Mouse (Mus musculus) liver, adult 2 months (tissue): ENCODE data around the gene Mark2.

Experiments
- CTCF ChIP-seq: fragments of 200-500 bp; IDR thresholded peaks from 2 replicates; pipeline ENCODE4 v1.5.1; 2011; ENCODE audit warnings: low read depth, low read length, control low read depth
- POLR2A ChIP-seq: fragments of 200-500 bp; IDR thresholded peaks from 2 replicates; pipeline ENCODE4 v1.6.1; 2011; ENCODE audit warnings: low read length, control low read depth; ENCODE audit not compliant: insufficient read depth; ENCODE audit errors: extremely low read depth

DNA sequence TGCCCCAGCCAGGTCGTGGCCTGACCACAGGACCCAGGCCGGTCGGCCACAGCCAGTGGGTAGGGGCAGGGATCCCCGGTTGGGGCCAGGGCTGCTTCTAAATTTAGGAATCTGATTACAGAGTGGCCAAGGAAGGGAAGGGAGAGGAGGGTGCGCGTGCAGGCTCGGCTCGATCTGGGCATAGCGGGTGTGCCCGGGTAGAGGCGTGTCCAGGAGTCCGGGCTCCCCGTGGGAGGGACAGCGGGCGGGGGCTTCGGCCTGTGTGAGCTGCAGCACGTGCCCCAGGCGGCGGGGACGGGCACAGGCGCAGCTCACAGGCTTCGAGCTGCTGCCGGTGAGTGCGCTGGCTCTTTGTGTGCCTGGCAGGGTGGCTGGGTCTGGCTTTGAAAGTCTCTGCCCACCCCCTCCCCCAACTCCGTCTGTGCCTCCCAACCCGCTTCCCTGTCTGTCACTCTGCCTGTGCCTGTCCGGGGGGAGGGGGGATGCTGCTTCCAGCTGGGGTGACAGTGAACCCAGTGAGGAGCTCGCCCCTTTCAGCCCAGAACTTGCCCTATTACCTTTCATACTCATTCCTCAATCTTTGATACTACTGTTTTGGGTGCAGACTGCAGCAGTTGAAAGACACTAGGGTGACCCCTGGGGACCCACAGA, 74.4 kb downstream of the Mark2 start, which contains the start of gene Rcor2:
- TF ChIP-seq CTCF (no peak), POLR2A (no peak)
